Mouse (Mus musculus) left cerebral cortex, postnatal 36 days (tissue): Measurements from ENCODE around the gene Sugct. TPM values are rescaled to one million over a fixed set of nuclear protein-coding genes. Genes with fewer than 3 reads are reported as not detected.

Experiments
- DNase-seq, 2 experiments: peaks; one replicate each; pipeline ENCODE4 v3.0.0; 2021 to 2022; ENCODE audit warnings: low spot score in 2 of 2, mixed read lengths in 1 of 2
- intact Hi-C: fragments of 180-260 bp; cut with DNase I; formaldehyde crosslinking; loops from one replicate; pipeline ENCODE4 v1.15.1; 2025
- total RNA-seq, 2 experiments: library from RNA; stranded (reverse); gene quantifications; 2 replicates each; pipeline ENCODE4 v1.2.3; 2021

The Sugct gene
- total RNA-seq, 2 experiments from 2014 or later: 2.0 to 2.1 TPM

DNA sequence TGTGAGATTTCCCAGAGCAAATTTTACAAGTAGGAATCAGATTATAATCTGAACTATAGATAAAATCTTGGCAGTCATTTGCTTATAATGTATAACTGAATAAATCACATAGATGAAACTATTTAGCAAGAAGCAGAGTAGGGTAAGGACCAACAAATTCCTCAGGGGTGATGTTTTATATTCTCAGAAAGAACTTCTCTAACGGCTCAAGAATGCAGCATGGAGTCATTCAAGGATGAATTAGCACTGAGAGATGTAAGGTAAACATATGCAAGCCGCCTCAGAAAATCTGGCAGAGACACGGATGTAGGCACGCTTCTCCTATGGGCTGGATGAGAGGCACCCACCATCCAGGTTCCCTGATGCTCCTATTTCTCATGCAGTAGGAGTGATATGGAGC is 368.5 kb downstream of the Sugct start:
- no peak for DNase-seq

DNA sequence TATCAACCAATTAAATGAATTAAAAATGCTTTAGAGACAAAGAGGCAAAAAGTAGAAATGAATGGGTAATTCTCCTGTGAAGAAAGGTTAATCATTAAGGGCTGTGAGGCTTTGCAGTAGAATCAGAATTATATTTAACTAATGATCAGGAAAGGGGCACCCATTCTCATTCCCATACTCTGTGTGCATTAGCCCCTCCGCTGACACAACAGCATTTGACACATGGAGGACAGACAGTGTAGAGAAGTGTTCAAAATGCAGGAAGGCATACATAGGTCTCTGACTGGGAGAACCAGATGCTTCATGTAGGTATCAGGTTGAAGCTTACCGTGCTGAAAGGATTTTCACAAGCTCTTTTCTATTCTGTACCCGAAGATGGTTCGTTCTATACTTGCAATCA is 393.8 kb downstream of the Sugct start:
- intact Hi-C loops: no loop called here
- no peak for DNase-seq

More for the DNA sequence above, 368.5 kb downstream of the Sugct start:
- intact Hi-C loops: no loop called here

GRCm38 (mm10) chr13:17297462-17298005 is 397.8 kb downstream of the Sugct start:
- no peak for DNase-seq
- intact Hi-C loops: no loop called here

DNA sequence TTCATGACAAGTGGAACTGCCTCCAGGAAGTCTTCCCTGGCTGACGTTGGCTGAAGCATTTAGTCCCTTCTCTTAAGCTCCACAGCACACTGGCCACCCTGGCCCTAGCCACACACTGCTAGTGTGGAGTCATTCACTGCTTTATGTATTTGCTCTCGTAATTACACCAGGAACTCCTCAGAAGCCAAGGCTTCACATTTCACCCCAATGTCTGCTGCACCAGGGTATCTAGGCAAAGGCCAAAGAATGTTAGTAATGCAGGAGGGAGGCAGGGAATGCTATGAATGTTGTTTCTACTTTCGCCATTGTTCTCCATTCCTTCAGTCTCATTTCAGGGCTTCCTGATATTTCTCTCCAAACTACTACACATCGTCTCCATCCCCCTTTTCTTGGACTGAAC is 398.4 kb downstream of the Sugct start:
- intact Hi-C loops: no loop called here
- DNase-seq: no peak

GRCm38 (mm10) chr13:17296460-17296859 is 398.9 kb downstream of the Sugct start:
- no peak for DNase-seq
- intact Hi-C loops: no loop called here

DNA sequence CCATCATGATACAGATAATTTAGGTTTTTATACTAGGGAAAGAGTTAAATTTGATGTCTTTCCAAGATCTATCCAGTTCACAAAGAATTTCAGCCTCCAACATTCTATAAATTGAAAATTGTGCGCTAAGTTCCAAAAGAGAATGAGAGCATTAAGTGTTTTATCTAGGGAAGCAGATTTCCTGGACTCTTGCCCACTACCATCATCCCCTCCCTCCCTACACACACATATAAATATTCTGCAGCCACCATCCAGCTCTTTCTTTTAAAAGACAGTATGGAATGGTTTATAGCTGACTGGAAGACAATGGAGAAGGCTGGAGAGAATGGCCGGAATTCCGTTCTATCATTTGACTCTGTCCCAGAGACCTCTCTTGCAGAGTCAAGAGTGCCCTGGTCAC is 404.3 kb downstream of the Sugct start:
- intact Hi-C loops: no loop called here
- DNase-seq: no peak

DNA sequence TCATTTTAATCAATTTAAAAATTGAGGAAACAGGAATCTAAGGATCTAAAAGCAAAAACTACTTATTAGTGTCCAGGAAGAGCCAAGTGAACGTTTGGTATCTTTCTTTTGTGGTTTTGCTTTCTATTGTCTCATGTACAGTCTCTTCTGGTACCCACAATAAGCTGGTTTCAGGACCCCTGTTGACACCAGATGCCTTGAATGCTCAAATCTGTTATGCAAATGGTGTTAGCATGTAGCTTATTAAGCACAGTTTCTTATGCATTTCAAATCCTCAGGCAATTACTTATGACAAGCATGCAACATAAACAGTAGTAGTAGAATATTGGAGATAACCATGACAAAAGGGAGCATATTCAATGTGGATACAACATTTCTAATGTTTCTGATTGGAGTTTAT is 407.0 kb downstream of the Sugct start:
- intact Hi-C loops: no loop called here

DNA sequence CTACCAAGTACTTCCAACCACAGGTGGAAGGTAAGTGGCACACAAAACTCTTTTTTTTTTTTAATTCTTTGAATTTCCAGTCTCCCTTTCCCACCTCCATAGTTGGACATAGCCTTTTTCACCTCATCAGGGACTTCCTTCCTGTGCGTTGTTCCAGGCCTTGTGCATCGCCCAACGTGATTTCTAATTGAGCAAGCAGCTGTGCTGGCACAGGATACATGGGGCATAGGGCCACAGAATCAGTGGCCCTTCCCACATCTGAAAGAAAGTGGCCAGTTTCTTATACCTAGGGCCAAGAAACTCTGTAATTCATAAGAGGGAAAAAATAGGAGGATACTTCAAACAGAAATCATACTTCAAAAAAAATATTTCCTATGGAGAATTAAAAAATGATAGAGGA is 449.4 kb downstream of the Sugct start:
- intact Hi-C loops: no loop called here
- no peak for DNase-seq

More for the DNA sequence above, 407.0 kb downstream of the Sugct start:
- DNase-seq: no peak

DNA sequence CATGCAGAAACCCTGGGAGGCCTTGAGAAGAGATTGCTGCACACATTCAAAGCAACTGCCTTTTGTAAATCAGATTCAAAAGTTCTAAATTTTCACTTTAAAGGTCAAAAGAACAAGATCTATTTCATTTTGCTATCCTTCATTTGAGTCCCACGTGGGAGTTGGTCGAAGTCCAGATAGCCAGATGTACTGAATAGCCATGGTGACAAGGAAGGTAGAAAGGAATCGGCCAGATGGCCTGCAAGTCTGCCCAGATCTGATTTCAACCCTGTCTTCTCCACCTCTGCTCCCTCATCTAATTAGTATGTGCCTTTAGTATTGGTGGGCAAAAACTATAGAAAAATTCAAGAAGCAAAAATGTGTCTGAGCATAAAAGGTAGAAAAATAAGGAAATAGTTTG is 478.8 kb downstream of the Sugct start:
- no peak for DNase-seq
- intact Hi-C loops: no loop called here

- intact Hi-C loops: no loop called here
- DNase-seq: no peak
Measured at GRCm38 (mm10) chr13:17212681-17213080, 482.7 kb downstream of the Sugct start.

- DNase-seq: no peak
- intact Hi-C loops: no loop called here
Measured at GRCm38 (mm10) chr13:17190180-17190762, 505.1 kb downstream of the Sugct start.

DNA sequence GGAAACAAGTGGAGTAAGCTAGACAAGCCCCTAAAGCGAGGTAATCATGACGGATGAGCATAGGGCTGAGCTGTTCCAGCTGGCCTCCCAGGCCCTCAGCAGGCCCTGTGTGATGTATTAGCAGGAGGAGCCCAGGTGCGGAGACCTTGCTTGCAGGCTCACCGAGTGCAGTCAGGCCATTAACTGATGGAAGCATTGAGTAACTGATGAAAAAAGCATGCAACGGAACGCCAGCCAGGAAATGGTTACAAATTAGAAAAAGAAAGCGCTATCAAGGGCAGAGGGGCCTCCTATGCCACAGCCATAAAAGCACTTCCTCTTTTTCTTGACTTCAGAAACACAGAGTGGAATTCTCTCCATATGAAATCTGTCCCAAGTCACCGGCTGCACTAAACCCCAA is 510.1 kb downstream of the Sugct start:
- DNase-seq: no peak
- intact Hi-C loops: no loop called here

DNA sequence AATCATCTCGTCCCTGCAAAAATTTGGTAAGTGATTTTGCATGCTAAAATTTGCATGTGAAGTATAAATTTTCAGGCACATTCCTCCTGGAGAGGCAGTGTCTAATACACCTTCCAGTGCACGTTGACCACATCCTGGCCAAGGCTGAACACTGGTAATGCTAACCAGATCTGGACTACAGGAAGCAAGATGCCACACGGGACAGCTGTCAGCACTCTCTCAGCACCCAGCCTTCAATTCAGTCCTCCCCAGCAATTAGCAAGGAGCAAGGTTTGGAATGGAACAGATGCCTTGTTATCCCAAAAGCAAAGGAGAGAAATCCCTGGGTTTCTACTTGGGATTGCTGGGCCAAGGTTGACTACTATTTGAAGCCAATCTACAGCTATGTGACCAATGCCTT is 529.4 kb downstream of the Sugct start:
- intact Hi-C loops: no loop called here
- DNase-seq: no peak

- no peak for DNase-seq
- intact Hi-C loops: no loop called here
Measured at GRCm38 (mm10) chr13:17164721-17165120, 530.6 kb downstream of the Sugct start.

- intact Hi-C loops: no loop called here
- DNase-seq: no peak
Measured at GRCm38 (mm10) chr13:17146441-17146992, 548.8 kb downstream of the Sugct start.

DNA sequence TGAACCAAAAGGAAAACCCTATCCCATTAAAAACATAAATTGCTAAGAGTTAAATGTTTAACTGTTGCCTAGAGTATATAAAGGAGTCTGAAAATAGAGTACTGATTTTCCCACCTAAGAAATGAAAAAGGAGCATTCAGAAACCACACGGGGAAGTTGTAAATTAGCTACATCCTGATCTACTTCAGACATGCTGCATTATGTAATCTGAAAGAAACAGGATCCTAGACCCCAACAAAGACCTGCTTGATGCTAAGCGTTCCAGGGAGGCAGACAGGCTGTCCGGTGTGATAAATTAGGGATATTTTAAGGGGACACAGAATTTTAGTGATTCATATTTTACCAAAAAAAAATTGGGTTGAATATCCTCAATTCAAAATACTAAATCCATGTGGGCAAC is 579.3 kb downstream of the Sugct start:
- DNase-seq: no peak
- intact Hi-C loops: no loop called here

DNA sequence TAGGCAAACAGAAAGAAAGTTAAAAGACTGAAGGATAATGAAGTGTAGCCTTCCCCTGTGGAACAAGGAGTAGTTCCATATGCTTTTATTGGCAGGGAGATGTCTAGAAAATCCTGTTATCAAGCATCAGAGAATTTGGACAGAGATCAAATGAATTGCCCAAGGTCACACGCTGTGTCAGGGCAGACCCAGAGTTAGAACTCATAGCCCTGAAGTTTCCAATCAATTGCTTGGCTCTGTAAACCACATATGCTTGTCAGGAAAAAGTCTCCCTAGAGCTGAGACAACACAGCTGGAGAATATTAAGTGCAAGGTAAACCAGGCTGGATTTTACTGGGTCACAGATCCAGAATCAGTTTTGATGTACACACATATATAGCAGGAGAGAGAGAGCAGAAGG is 593.0 kb downstream of the Sugct start:
- no peak for DNase-seq
- intact Hi-C loops: no loop called here

GRCm38 (mm10) chr13:17086547-17086946 is 608.8 kb downstream of the Sugct start:
- intact Hi-C loops: no loop called here
- DNase-seq: no peak

DNA sequence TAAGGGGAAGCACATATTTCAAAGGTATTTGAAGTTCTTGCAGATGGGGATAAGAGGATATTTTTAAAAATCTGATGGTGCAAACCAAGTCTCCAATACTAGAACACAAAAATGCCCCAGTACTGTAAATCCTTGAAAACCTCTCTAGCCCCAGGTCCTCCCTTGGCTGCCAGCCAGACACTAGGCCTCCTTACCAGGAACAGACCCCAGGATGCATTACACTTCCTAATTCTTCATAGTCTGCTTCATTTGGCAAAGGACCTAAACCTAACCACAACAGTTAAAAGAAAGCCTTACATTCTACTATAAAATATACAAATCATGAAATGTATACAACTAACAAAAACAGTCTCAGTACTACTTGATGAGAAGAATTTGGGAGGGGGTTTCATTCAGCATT is 609.2 kb downstream of the Sugct start:
- no peak for DNase-seq
- intact Hi-C loops: no loop called here

DNA sequence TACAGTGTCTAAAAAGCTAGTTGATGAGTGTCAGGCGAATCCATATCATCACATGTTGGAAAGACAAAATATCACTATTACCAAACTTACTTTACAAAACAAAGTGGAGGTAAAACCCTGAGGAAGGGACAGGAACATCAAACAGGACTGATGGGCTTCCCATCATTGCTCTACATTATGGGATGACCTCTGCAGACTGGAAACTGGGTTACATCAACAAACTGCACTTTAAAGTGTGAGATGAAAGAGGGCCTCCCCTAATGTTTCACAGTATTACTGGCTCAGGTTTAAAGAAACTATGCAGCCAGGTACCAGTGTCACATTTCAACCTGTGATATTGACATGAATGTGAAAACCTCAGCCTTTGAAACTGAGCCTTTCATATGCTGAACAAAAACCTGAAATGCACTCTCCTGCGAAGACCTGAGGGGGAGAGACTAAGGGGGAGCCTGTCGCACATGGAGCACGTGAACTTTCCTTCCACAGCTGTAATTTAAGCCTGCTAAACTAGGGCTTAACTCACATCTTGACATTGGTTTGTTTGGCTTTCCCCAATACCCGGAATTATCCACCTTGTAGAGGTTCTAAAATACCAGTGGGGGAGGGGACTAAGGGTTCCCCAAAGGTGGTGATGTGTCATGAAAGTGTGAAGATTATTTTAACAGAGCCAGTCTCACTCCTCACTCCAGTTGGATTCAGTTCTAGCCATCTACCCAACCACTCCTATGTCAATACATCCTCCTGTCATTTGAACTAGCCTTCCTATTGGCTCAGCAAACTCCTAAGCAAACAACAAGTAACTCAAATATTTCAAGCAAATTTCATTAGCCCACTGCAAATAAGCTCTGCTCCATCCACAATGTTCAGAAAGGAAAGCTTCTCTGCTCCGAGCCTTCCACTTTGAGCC is 610.2 kb downstream of the Sugct start:
- intact Hi-C loops: no loop called here
- no peak for DNase-seq

DNA sequence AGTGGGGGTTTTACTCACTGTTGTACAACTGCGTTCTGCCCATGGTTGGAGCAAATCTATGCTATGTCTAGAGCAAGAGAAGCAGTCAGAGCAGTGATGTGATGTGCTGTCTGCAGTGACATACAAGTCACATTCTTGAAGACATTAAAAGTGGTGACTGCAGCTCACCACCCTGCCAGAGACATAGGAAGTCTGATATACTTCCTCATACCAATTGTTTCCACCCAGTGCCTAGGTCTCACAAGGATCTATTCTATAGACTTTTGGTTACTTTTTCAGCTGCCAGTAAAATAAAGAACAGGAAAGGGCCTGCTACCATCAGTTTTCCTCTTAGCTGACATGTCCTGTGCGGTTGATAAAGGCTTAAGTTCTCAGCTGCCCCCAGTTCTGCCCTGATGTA is 613.7 kb downstream of the Sugct start:
- no peak for DNase-seq
- intact Hi-C loops: no loop called here
